Mouse (Mus musculus) left cerebral cortex, adult 2 months (tissue): Measurements from ENCODE around the gene Lgals12. TPM values are rescaled to one million over a fixed set of nuclear protein-coding genes. Genes with fewer than 3 reads are reported as not detected.
A peak's percentile ranks its signal among the peaks of the same experiment; 100 is the strongest.

Experiments used
- DNase-seq, 2 experiments: peaks; one replicate each; pipeline ENCODE4 v3.0.0; 2021 to 2022; ENCODE audit warnings: low spot score in 2 of 2, mixed read lengths in 1 of 2; ENCODE audit errors: extremely low spot score in 1 of 2
- H3K27ac ChIP-seq: fragments of 200-600 bp; 2 replicates; pipeline ENCODE4 v1.8.1; 2022
- H3K4me3 ChIP-seq: fragments of 200-600 bp; 2 replicates; pipeline ENCODE4 v1.8.1; 2022
- CTCF ChIP-seq: fragments of 200-600 bp; IDR thresholded peaks from 2 replicates; pipeline ENCODE4 v1.8.1; 2022; ENCODE audit warnings: antibody characterized with exemption, mild to moderate bottlenecking, moderate library complexity
- intact Hi-C: fragments of 180-260 bp; cut with DNase I; formaldehyde crosslinking; loops from one replicate; pipeline ENCODE4 v1.15.1; 2025
- long read RNA-seq, 2 experiments: library from polyadenylated mRNA; stranded (forward); transcript quantifications; one replicate each; pipeline ENCODE4 v2.0.0; 2021; ENCODE audit warnings: borderline mapping rate in 2 of 2
- total RNA-seq, 2 experiments: library from RNA; stranded (reverse); gene quantifications; 2 replicates each; pipeline ENCODE4 v1.2.3; 2021

Gene Lgals12
- under 1 TPM; 0.48 to 0.49 TPM for total RNA-seq
- long read RNA-seq, experiment 1, partial matches to known transcripts, result 1 of 1 reads
- long read RNA-seq, experiment 1, other reads (novel, unspliced or antisense), result 0 of 1 reads
- long read RNA-seq, experiment 2, partial matches to known transcripts, result 0 of 2 reads
- long read RNA-seq, experiment 2, other reads (novel, unspliced or antisense), result 1 of 2 reads

DNA sequence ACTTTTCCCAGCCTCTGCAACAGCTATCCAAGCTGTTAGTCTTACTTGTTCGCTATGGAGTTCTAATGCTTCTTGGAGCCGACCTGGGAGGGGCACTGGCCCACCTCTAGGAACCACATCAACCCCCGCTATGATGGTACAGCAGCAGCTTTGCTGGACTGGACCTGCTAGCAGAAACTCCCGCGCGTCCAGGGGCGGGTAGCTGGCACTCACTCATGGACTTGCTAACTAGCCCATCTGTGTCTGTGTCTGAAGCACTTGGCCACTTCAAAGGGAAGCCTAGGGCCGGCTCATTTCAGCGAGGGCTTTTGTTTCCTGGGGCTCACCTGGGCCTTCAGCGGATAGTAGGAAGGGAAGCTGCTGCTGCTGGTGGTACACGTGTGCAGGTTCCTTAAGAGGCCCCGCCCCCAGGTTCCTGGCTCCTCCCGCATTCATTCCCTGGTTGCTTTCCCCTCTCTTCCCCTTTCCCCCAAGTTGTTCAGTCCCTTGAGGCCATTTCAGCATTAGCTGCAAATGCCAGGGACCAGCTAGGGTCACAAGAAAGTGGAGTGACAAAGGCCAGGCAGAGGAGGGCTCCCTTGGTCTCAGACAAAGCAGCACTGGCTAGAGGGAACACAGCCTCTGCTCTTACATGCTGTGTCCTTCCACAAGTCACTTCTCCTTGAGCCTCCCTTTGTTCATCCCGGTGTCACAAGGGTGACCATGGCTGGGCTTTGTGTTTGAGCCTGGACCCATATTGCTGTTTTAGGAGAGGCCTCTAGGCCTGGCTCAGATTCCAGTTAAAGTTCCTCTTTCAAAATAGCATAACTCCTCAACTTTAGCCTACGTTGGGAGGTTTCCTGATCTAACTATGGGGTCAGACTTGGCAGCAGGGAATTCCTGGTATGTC is at the start of gene Lgals12:
Gene Lgals12 (minus strand): TSS at position 393 of the 889 bp plus-strand sequence.
- DNase-seq, result peak; percentile 42 to 63
- H3K4me3 ChIP-seq, result peak within 1 kb of the TSS; percentile 35
- TF ChIP-seq CTCF, result no peak
- H3K27ac ChIP-seq, result peak within 1 kb of the TSS; percentile 1; the same call in 1 of the 2 replicates
- intact Hi-C loops, result no loop called here

DNA sequence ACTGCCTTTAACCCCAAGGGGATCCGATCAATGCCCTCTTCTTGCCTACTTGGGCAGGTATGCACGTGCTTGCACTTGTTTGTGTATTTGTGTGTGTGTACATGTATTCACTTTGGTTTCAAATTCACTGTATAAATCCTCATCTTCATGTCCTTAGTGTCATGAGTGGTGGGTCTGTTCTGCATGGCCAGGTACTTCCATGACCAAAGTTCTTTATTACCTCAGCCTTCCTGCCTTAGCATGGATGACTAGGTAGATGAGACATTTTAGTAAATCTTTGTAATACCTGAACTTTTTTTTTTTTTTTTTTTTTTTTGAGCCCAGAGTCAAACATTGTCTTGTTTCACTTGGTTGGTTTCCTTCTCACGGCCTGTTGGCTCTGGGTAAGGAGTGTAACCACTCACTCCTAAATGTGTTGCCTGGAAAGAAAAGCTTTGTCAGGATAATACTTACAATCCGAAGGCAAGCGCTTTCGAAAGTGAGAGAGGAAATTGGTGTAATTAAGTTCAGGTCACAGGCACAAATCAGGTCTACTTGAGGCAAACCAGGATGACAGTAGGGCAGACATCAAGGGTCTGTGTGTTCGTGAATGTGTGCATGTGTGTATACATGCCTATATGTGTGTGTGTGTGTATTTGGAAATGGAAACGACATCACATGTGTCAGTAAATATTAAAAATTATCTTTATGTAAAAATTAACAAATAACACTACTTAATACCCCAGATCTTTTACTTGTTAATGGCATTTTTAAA is 42.1 kb upstream of the Lgals12 start:
- no peak for DNase-seq
- TF ChIP-seq CTCF, result no peak
- intact Hi-C loops, result no loop called here
- H3K4me3 ChIP-seq, result no peak overlapping the region
- H3K27ac ChIP-seq, result no peak overlapping the region

DNA sequence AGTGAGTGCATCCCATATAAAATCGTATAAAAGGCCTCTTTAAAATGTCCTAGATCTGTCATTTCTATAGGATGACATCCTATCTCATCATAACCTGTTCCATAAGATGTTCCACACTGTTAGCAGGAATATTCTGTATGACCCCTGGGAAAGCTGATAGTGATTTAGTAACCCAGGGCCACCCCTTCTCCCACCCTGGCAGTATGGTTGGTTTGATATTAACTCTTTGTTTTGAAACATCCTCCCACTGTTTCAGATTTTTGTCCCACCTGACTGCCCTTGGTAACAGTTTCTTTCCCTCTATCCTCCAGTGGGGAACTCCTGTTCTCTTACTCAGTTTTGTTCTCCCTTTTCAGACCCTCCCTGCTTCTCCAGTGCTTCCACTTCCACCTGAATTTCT is 26.8 kb upstream of the Lgals12 start:
- intact Hi-C loops, result no loop called here
- Histone ChIP-seq H3K4me3 (no peak overlapping the region), H3K27ac (no peak overlapping the region)
- no peak for DNase-seq
- TF ChIP-seq CTCF, result no peak

DNA sequence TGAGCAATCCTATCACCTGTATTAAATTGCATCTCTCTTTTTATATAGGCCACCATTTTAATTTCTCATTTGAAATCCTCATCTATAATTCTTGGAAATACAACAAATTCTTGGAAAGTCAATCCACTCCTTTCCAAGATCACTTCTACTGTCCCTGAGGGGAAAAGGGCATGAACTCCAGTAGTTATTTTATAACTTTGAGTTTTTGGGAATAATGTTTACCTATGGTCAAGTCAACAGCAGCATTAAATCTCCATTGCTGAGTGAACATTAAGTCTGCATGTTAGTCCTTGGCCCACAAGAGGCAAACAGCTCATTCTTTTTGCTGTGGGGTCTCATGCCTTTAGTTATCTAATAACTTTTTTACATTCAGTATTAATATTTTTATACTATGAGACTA is 26.0 kb upstream of the Lgals12 start:
- no peak for TF ChIP-seq CTCF
- intact Hi-C loops, result no loop called here
- no peak for DNase-seq
- Histone ChIP-seq H3K27ac (no peak overlapping the region), H3K4me3 (no peak overlapping the region)

- peak; percentile 61 to 64 for DNase-seq
- Histone ChIP-seq H3K27ac (no peak overlapping the region), H3K4me3 (no peak overlapping the region)
- TF ChIP-seq CTCF, result peak; percentile 80
- intact Hi-C loops, result loop anchor here (1.0 kb wide), 1 partner anchor 88 kb away; no protein-coding TSS in a partner anchor
Observed at GRCm38 (mm10) chr19:7617696-7618095, 10.7 kb upstream of the Lgals12 start.

- intact Hi-C loops, result loop anchor here (1.0 kb wide), 1 partner anchor 88 kb away; no protein-coding TSS in a partner anchor
- Histone ChIP-seq H3K27ac (no peak overlapping the region), H3K4me3 (no peak overlapping the region)
- no peak for TF ChIP-seq CTCF
- DNase-seq, result no peak
Observed at GRCm38 (mm10) chr19:7617085-7617484, 10.1 kb upstream of the Lgals12 start.

DNA sequence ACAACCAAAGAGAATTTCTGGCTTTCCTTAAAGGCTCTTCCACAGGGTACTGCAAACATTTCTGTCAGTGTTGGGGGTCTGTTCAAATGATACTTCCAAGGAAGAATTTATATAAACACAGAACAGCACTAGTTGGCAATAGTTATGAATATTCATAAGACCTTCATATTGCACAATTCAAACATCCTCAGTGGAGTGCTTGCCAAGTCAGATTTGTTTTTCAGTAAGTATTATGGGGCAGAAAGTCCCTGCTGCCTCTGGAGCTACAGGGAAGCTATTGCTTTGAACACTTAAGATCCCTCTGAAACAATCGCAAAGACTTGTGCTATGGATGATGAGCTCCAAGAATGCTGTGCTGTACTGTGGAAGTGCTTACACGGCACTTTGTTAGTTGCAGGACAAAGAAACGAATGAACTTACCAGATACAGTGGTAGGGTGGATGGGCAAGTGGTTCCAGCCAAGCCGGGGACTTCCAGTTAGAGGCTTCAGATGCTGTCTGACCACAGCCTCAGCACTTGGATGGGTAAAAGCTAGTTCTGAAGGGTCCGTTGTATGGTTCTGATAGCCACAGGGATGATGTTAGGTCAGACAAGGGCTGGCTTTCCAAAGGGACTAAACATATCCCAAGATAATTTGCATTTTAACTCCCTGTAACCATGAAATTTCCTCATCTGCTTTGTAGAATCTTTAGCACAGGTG is 9.4 kb upstream of the Lgals12 start:
- Histone ChIP-seq H3K27ac (no peak overlapping the region), H3K4me3 (no peak overlapping the region)
- no peak for TF ChIP-seq CTCF
- intact Hi-C loops, result no loop called here
- no peak for DNase-seq

- intact Hi-C loops, result no loop called here
- DNase-seq, result no peak
- no peak for TF ChIP-seq CTCF
Observed at GRCm38 (mm10) chr19:7613151-7613550, 6.2 kb upstream of the Lgals12 start.

DNA sequence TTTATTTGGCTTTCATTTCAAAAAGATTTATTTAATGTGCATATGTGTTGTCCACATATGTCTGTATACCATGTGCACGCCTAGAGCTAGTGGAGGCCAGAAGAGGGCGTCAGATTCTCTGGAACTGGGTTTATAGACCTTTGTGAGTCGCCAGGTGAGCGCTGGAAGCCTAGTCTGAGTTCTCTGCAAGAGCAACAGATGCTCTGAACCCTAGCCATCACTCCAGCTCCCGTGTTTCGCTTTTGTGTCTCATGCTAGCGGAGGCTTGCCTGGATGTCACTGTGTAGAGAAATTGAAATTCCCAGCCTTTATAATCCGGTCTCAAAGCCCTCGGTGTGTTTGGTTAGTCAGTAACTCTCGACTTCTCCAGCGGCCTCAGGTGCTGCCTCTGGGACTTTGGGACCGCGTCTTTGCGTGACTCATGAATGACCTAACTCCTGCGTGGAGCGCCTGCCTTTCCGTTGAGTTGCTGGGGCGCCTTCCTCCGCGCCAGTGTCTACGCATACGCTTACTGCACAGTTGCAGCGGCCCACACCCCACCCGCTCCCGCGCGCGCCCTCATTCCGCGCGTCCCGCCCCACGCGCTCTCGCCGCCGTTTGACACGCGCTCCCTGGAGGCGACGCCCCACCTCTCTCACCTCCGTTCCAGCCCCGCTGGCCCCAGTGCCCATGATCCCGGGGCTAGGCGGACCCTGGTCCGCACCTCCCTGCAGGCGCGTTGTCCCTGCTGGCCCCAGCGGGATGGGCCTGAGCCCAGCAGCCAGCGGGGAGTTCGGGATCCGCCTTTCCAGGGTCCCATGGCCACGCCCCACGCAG is 5.2 kb upstream of the Lgals12 start, which contains the start of gene Hrasls5:
Gene Hrasls5 (plus strand): TSS at position 600 of the 816 bp plus-strand sequence.
- intact Hi-C loops, result no loop called here

More at GRCm38 (mm10) chr19:7613151-7613550, 6.2 kb upstream of the Lgals12 start:
- Histone ChIP-seq H3K27ac (no peak overlapping the region), H3K4me3 (no peak overlapping the region)

DNA sequence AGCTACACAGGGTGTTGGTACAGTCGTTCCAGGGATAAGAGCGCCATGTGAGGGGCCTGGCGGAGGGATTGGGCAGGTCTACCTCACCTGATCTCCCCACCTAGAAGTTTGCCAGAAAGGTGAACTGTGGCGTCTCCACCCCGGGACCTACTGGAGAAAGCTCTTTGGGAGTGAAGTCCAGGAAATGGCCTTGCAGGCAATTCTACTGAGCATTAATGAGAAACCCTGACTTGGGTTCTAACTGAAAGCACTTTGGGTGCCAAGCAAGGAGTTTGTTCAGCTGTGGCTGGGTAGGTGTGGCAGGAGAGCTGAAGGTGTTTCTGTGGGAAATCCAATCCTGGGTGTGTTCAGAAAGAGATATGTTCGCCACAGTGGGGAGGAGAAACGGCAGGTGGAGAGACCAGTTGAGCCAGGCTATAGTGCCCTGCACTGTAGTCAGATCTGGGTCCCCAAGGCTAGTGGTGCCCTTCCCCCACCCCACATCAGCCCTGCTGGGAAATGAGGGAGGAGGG is 753 bp upstream of the Lgals12 start:
- TF ChIP-seq CTCF, result no peak
- Histone ChIP-seq H3K27ac (no peak overlapping the region), H3K4me3 (no peak overlapping the region)
- DNase-seq, result no peak
- intact Hi-C loops, result no loop called here

More for the DNA sequence above, 5.2 kb upstream of the Lgals12 start, which contains the start of gene Hrasls5:
- peak; percentile 9 for TF ChIP-seq CTCF
- peak within 1 kb of the TSS; percentile 48 for H3K4me3 ChIP-seq
- no peak within 1 kb of the TSS for H3K27ac ChIP-seq
- peak; percentile 69 to 74 for DNase-seq
